Mouse (Mus musculus) olfactory bulb, adult 2 months (tissue): ENCODE data around the gene Col4a1. TPM values are rescaled to one million over a fixed set of nuclear protein-coding genes. Genes with fewer than 3 reads are reported as not detected.
A peak's percentile ranks its signal among the peaks of the same experiment; 100 is the strongest.

Experiments
- H3K27ac ChIP-seq: fragments of 200-500 bp; 2 replicates; pipeline ENCODE4 v1.5.1; 2012; ENCODE audit warnings: low read depth, low read length; ENCODE audit not compliant: insufficient read depth
- H3K4me1 ChIP-seq: fragments of 200-500 bp; 2 replicates; pipeline ENCODE4 v1.6.1; 2012; ENCODE audit warnings: low read length; ENCODE audit not compliant: control insufficient read depth, insufficient read depth
- H3K4me3 ChIP-seq: fragments of 200-500 bp; 2 replicates; pipeline ENCODE4 v1.5.1; 2012; ENCODE audit warnings: mild to moderate bottlenecking, low read depth, low read length, moderate library complexity; ENCODE audit not compliant: insufficient read depth
- CTCF ChIP-seq: fragments of 200-500 bp; IDR thresholded peaks from 2 replicates; pipeline ENCODE4 v1.5.1; 2012; ENCODE audit warnings: low read depth, mild to moderate bottlenecking, low read length, moderate library complexity; ENCODE audit not compliant: insufficient read depth
- POLR2A ChIP-seq: fragments of 200-500 bp; IDR thresholded peaks from 2 replicates; pipeline ENCODE4 v1.6.1; 2012; ENCODE audit warnings: mild to moderate bottlenecking, low read depth, low read length, moderate library complexity; ENCODE audit not compliant: insufficient read depth
- WGBS: fragments of 180-500 bp; shearing (Covaris S2); methylation state at CpG from one replicate; pipeline ENCODE4 v1.1.7; 2018; 5-methylcytosine and 5-hydroxymethylcytosine counted together
- polyA plus RNA-seq: library from polyadenylated mRNA; stranded (reverse); fragments of >200 nt; gene quantifications from 2 replicates; pipeline ENCODE4 v1.2.4, GENCODE M21; 2012; ENCODE audit warnings: low replicate concordance; ENCODE audit not compliant: missing spikeins, insufficient read depth, insufficient read length

The Col4a1 gene
- polyA plus RNA-seq, 1 experiment, result not detected

- 90% methylated on average over 6 of the region's 6 CpGs for WGBS
- Histone ChIP-seq H3K4me3 (no peak overlapping the region), H3K27ac (no peak overlapping the region), H3K4me1 (peaks cover 22% of the 10 kb centered on the region)
- TF ChIP-seq POLR2A, result no peak
- no peak for TF ChIP-seq CTCF
These were observed 3.5 kb upstream of the Col4a1 start for GRCm38 (mm10) chr8:11316118-11316517.

GRCm38 (mm10) chr8:11315179-11315943 is 2.7 kb upstream of the Col4a1 start:
- H3K27ac ChIP-seq, result no peak overlapping the region
- WGBS, result 86% methylated on average over 16 of the region's 16 CpGs

GRCm38 (mm10) chr8:11314613-11315012 is 2.0 kb upstream of the Col4a1 start:
- WGBS, result 93% methylated on average over 8 of the region's 8 CpGs
- H3K27ac ChIP-seq, result no peak overlapping the region
- no peak for TF ChIP-seq CTCF
- TF ChIP-seq POLR2A, result no peak
- H3K4me1 ChIP-seq, result peaks cover 20% of the 10 kb centered on the region
- H3K4me3 ChIP-seq, result no peak overlapping the region

More at GRCm38 (mm10) chr8:11315179-11315943, 2.7 kb upstream of the Col4a1 start:
- Histone ChIP-seq H3K4me3 (no peak overlapping the region), H3K4me1 (peaks cover 20% of the 10 kb centered on the region)
- no peak for TF ChIP-seq CTCF
- no peak for TF ChIP-seq POLR2A

- Histone ChIP-seq H3K4me1 (peaks cover 20% of the 10 kb centered on the region), H3K27ac (peak overlapping the region; percentile 23; the same call in 1 of the 2 replicates), H3K4me3 (peak overlapping the region; percentile 71)
- TF ChIP-seq CTCF, result no peak
- no peak for TF ChIP-seq POLR2A
- WGBS, result 18% methylated on average over 45 of the region's 45 CpGs
These were observed 818 bp upstream of the Col4a1 start for GRCm38 (mm10) chr8:11313176-11314111.

GRCm38 (mm10) chr8:11311681-11312348 is 811 bp downstream of the Col4a1 start:
- 8% methylated on average over 34 of the region's 34 CpGs for WGBS
- Histone ChIP-seq H3K4me1 (peaks cover 24% of the 10 kb centered on the region), H3K27ac (peak overlapping the region; percentile 34; the same call in 1 of the 2 replicates), H3K4me3 (peak overlapping the region; percentile 71)
- TF ChIP-seq POLR2A (no peak), CTCF (no peak)

GRCm38 (mm10) chr8:11310049-11310448 is 2.6 kb downstream of the Col4a1 start:
- 85% methylated on average over 2 of the region's 2 CpGs for WGBS
- peaks cover 20% of the 10 kb centered on the region for H3K4me1 ChIP-seq
- TF ChIP-seq CTCF (no peak), POLR2A (no peak)
- no peak overlapping the region for H3K27ac ChIP-seq
- no peak overlapping the region for H3K4me3 ChIP-seq

- no peak for TF ChIP-seq POLR2A
- H3K27ac ChIP-seq, result no peak overlapping the region
- 82% methylated on average over 5 of the region's 5 CpGs for WGBS
- peaks cover 16% of the 10 kb centered on the region for H3K4me1 ChIP-seq
- no peak overlapping the region for H3K4me3 ChIP-seq
These were observed 3.4 kb downstream of the Col4a1 start for GRCm38 (mm10) chr8:11309226-11309625.

GRCm38 (mm10) chr8:11308570-11308998 is 4.0 kb downstream of the Col4a1 start:
- peaks cover 11% of the 10 kb centered on the region for H3K4me1 ChIP-seq
- H3K4me3 ChIP-seq, result no peak overlapping the region
- TF ChIP-seq CTCF (no peak), POLR2A (no peak)
- no peak overlapping the region for H3K27ac ChIP-seq
- 80% methylated on average over 7 of the region's 7 CpGs for WGBS
